Mouse (Mus musculus): Measurements from ENCODE around the gene Gm3448. TPM values are rescaled to one million over a fixed set of nuclear protein-coding genes. Genes with fewer than 3 reads are reported as not detected.
A peak's percentile ranks its signal among the peaks of the same experiment; 100 is the strongest.
"Not testable (repeated sequence)": the region's sequence is repeated elsewhere in the genome, so short reads cannot be mapped to it uniquely, and the experiment has no call there.

The Gm3448 gene
- polyA plus RNA-seq, 2 experiments, result 1.7 to 3.6 TPM

- not testable (repeated sequence) for H3K4me2 ChIP-seq (ENCODE audit: low read depth); H3K9me3 ChIP-seq (ENCODE audit: control insufficient read depth, low read length); H3K4me3 ChIP-seq (ENCODE audit: insufficient read depth in 1 of 2, low read depth in 2 of 2, low read length in 2 of 2); H3K27ac ChIP-seq; H3K9ac ChIP-seq (replicated peaks); H3K27me3 ChIP-seq (ENCODE audit: control insufficient read depth, insufficient read depth, low read length); DNase-seq (ENCODE audit: low read depth in 3 of 3, low spot score in 3 of 3)
- Histone ChIP-seq H3K36me3 (replicated peaks; ENCODE audit: control insufficient read depth, insufficient read depth, low read depth) (peaks cover 17% of the 10 kb centered on the region), H3K4me1 (replicated peaks; ENCODE audit: control insufficient read depth in 2 of 2, insufficient read depth in 2 of 2, low read length in 1 of 2) (peaks cover 10 to 11% of the 10 kb centered on the region in 2 experiments)
- no CpG with 5 or more reads among the region's 44 CpGs for WGBS (ENCODE audit: insufficient replicate concordance)
- ATAC-seq (ENCODE audit: insufficient read depth), result peak; percentile 64
Observed at GRCm38 (mm10) chr17:14961557-14962154, 79.7 kb downstream of the Gm3448 start.

DNA sequence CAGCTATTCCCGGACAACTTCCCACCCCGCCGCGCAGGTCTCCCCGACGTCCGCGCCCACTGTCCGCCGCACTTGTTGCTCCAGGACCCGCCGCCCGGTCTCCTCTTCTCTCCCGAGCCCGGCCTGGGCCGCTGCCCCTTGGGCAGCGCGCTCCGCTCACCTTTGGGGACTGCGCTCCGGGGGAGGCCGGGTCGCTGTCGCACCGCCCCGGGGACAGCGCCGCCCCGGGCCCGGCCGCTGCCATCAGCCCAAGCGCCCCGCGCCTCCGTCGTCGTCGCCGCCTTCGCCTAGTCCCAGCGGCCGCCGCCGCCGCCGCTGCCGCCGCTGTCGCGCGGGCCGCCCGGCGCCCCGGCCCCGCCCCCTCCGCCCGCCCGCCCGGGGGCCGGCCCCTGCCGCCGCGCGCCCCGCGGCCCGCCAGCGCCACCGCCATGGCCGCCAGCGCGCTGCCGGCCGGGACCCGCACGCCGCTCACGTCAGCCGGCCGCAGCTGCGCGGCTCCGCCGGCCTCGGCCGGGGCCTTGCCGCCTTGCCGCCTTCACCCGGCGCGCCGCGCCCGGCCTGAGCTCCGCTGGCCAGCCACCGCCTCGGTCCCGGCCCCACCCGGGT is 80.3 kb downstream of the Gm3448 start, which contains the start of gene Phf10:
TSS of gene Phf10 (minus strand) at position 323 of the 606 bp plus-strand sequence.
- H3K9ac ChIP-seq (replicated peaks), result peak within 1 kb of the TSS; percentile 98
- 0% methylated on average over 35 of the region's 100 CpGs for WGBS (ENCODE audit: insufficient replicate concordance)
- H3K9me3 ChIP-seq (ENCODE audit: control insufficient read depth, low read length); H3K27me3 ChIP-seq (ENCODE audit: control insufficient read depth, insufficient read depth, low read length); DNase-seq (ENCODE audit: low read depth in 3 of 3, low spot score in 3 of 3): not testable (repeated sequence)
- peak within 1 kb of the TSS; percentile 71 to 80 for H3K4me3 ChIP-seq (ENCODE audit: insufficient read depth in 1 of 2, low read depth in 2 of 2, low read length in 2 of 2)
- peaks cover 23% of the 10 kb centered on the region for H3K36me3 ChIP-seq (replicated peaks; ENCODE audit: control insufficient read depth, insufficient read depth, low read depth)
- peaks cover 10 to 11% of the 10 kb centered on the region in 2 experiments for H3K4me1 ChIP-seq (replicated peaks; ENCODE audit: control insufficient read depth in 2 of 2, insufficient read depth in 2 of 2, low read length in 1 of 2)
- ATAC-seq (ENCODE audit: insufficient read depth), result peak; percentile 74
- peak within 1 kb of the TSS; percentile 80 for H3K4me2 ChIP-seq (ENCODE audit: low read depth)
- H3K27ac ChIP-seq, result peak within 1 kb of the TSS; percentile 73

DNA sequence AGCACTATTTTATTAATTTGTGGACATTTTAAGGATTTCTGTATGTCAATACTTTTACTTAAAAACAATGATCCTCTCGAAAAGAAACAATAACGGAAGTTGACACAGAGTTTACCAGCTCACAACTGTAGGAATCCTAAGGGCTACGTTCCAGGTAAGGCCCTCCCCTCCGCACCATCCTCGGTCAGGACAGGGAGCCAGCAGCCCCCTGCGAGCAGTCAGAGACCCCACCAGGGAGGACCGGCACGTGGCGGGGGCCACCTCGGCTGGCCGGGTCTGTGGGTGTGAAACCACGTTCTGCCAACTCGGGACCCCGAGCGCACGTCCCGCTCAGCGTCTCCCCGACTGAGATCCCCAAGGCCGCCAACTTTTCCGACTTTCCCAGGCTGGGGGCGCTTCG is 80.8 kb downstream of the Gm3448 start:
- Histone ChIP-seq H3K36me3 (replicated peaks; ENCODE audit: control insufficient read depth, insufficient read depth, low read depth) (peaks cover 23% of the 10 kb centered on the region), H3K4me3 (ENCODE audit: insufficient read depth in 1 of 2, low read depth in 2 of 2, low read length in 2 of 2) (peak overlapping the region; percentile 71 to 80), H3K27me3 (ENCODE audit: control insufficient read depth, insufficient read depth, low read length) (no peaks in the 10 kb centered on the region), H3K9ac (replicated peaks) (peak overlapping the region; percentile 98), H3K9me3 (ENCODE audit: control insufficient read depth, low read length) (no peaks in the 10 kb centered on the region), H3K4me2 (ENCODE audit: low read depth) (peak overlapping the region; percentile 80), H3K4me1 (replicated peaks; ENCODE audit: control insufficient read depth in 2 of 2, insufficient read depth in 2 of 2, low read length in 1 of 2) (peaks cover 10 to 11% of the 10 kb centered on the region in 2 experiments), H3K27ac (peak overlapping the region; percentile 71)
- ATAC-seq (ENCODE audit: insufficient read depth), result peak; percentile 25
- 2% methylated on average over 17 of the region's 23 CpGs for WGBS (ENCODE audit: insufficient replicate concordance)
- DNase-seq (ENCODE audit: low read depth in 3 of 3, low spot score in 3 of 3), result no peak
- TF ChIP-seq CTCF (IDR thresholded peaks at IDR 0.05; ENCODE audit: low read depth) (no peak), EP300 (IDR thresholded peaks at IDR 0.05; ENCODE audit: low read depth) (no peak)

DNA sequence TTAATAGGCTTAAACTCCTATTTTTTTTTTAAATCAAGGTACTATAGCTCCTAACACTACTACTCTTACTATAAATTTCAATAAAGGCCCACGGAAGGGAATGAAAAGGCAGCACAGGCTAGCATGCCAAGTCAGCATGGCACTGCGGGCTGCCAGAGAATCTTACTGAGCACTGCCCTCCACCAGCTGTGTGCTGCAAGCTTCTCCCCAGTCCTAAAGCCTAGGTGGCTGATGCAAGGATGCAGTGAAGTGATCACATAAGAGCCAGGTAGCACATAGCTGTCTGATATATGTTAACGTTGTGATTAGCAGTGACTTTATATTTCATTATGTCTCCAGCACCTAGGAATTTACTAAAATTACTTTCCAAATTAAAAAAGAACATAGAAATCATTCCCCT is 81.4 kb downstream of the Gm3448 start:
- peak overlapping the region; percentile 62 for H3K9ac ChIP-seq (replicated peaks)
- peak overlapping the region; percentile 80 for H3K4me2 ChIP-seq (ENCODE audit: low read depth)
- 26% methylated on average over 3 of the region's 3 CpGs for WGBS (ENCODE audit: insufficient replicate concordance)
- TF ChIP-seq CTCF (IDR thresholded peaks at IDR 0.05; ENCODE audit: low read depth) (no peak), EP300 (IDR thresholded peaks at IDR 0.05; ENCODE audit: low read depth) (no peak)
- no peak overlapping the region for H3K27ac ChIP-seq
- DNase-seq (ENCODE audit: low read depth in 3 of 3, low spot score in 3 of 3), result peak in 2 of 3 experiments; percentile 32 to 45
- no peak for ATAC-seq (ENCODE audit: insufficient read depth)
- H3K9me3 ChIP-seq (ENCODE audit: control insufficient read depth, low read length), result no peaks in the 10 kb centered on the region
- no peaks in the 10 kb centered on the region for H3K27me3 ChIP-seq (ENCODE audit: control insufficient read depth, insufficient read depth, low read length)
- peaks cover 23% of the 10 kb centered on the region for H3K36me3 ChIP-seq (replicated peaks; ENCODE audit: control insufficient read depth, insufficient read depth, low read depth)
- H3K4me3 ChIP-seq (ENCODE audit: insufficient read depth in 1 of 2, low read depth in 2 of 2, low read length in 2 of 2), result peak overlapping the region; percentile 71 to 80
- H3K4me1 ChIP-seq (replicated peaks; ENCODE audit: control insufficient read depth in 2 of 2, insufficient read depth in 2 of 2, low read length in 1 of 2), result peaks cover 10 to 11% of the 10 kb centered on the region in 2 experiments

GRCm38 (mm10) chr17:14958686-14959327 is 82.5 kb downstream of the Gm3448 start:
- ATAC-seq (ENCODE audit: insufficient read depth) (no peak), DNase-seq (ENCODE audit: low read depth in 3 of 3, low spot score in 3 of 3) (no peak)
- Histone ChIP-seq H3K4me1 (replicated peaks; ENCODE audit: control insufficient read depth in 2 of 2, insufficient read depth in 2 of 2, low read length in 1 of 2) (peaks cover 10 to 11% of the 10 kb centered on the region in 2 experiments), H3K9ac (replicated peaks) (peak overlapping the region; percentile 53), H3K4me2 (ENCODE audit: low read depth) (peak overlapping the region; percentile 80), H3K4me3 (ENCODE audit: insufficient read depth in 1 of 2, low read depth in 2 of 2, low read length in 2 of 2) (peak overlapping the region in 1 of 2 experiments; percentile 20; a peak in 3 of 4 replicates), H3K27ac (no peak overlapping the region; the same call in 1 of the 2 replicates), H3K27me3 (ENCODE audit: control insufficient read depth, insufficient read depth, low read length) (no peaks in the 10 kb centered on the region), H3K36me3 (replicated peaks; ENCODE audit: control insufficient read depth, insufficient read depth, low read depth) (peaks cover 33% of the 10 kb centered on the region), H3K9me3 (ENCODE audit: control insufficient read depth, low read length) (no peaks in the 10 kb centered on the region)
- TF ChIP-seq CTCF (IDR thresholded peaks at IDR 0.05; ENCODE audit: low read depth) (no peak), EP300 (IDR thresholded peaks at IDR 0.05; ENCODE audit: low read depth) (0 out of 2 replicates have a peak, but pooled peaks have one; percentile 13)
- whole genome bisulfite sequencing (ENCODE audit: insufficient replicate concordance), result 29% methylated on average over 5 of the region's 5 CpGs

Data from liver, embryonic 14.5 days (tissue).